Mouse (Mus musculus) retina, embryonic 14.5 days (tissue): ENCODE data around the gene Sesn1.

ENCODE experiments used
- DNase-seq: peaks from one replicate; pipeline ENCODE4 v3.0.0-alpha.2; 2015; ENCODE audit warnings: low spot score

The Sesn1 gene

GRCm38 (mm10) chr10:41871564-41871963, 61.8 kb downstream of the Sesn1 start:
- no peak for DNase-seq

- DNase-seq = no peak
Measured at GRCm38 (mm10) chr10:41875624-41876023, 65.9 kb downstream of the Sesn1 start.

- DNase-seq = no peak
Measured at GRCm38 (mm10) chr10:41878344-41878743, 68.6 kb downstream of the Sesn1 start.

GRCm38 (mm10) chr10:41879675-41880074, 69.9 kb downstream of the Sesn1 start:
- no peak for DNase-seq

- DNase-seq = no peak
Measured at GRCm38 (mm10) chr10:41880206-41880605, 70.5 kb downstream of the Sesn1 start.

GRCm38 (mm10) chr10:41880777-41881176, 71.0 kb downstream of the Sesn1 start:
- no peak for DNase-seq

GRCm38 (mm10) chr10:41881438-41881837, 71.7 kb downstream of the Sesn1 start:
- DNase-seq = peak; percentile 27

- no peak for DNase-seq
Measured at GRCm38 (mm10) chr10:41883741-41884575, 74.2 kb downstream of the Sesn1 start.

GRCm38 (mm10) chr10:41887080-41887821, 77.5 kb downstream of the Sesn1 start:
- DNase-seq = peak; percentile 98

- peak; percentile 52 for DNase-seq
Measured at GRCm38 (mm10) chr10:41888365-41888941, 78.7 kb downstream of the Sesn1 start.

GRCm38 (mm10) chr10:41889566-41889965, 79.8 kb downstream of the Sesn1 start:
- DNase-seq = no peak

- DNase-seq = no peak
Measured at GRCm38 (mm10) chr10:41890537-41890936, 80.8 kb downstream of the Sesn1 start.

- DNase-seq = no peak
Measured at GRCm38 (mm10) chr10:41891312-41891711, 81.6 kb downstream of the Sesn1 start.

GRCm38 (mm10) chr10:41893433-41894411, 84.0 kb downstream of the Sesn1 start:
- no peak for DNase-seq

- DNase-seq = no peak
Measured at GRCm38 (mm10) chr10:41896425-41896824, 86.7 kb downstream of the Sesn1 start.

GRCm38 (mm10) chr10:41896865-41897264, 87.1 kb downstream of the Sesn1 start:
- no peak for DNase-seq

GRCm38 (mm10) chr10:41901456-41901855, 91.7 kb downstream of the Sesn1 start:
- no peak for DNase-seq

GRCm38 (mm10) chr10:41901864-41902263, 92.1 kb downstream of the Sesn1 start:
- no peak for DNase-seq

GRCm38 (mm10) chr10:41907473-41907872, 97.7 kb downstream of the Sesn1 start:
- no peak for DNase-seq

GRCm38 (mm10) chr10:41907950-41908349, 98.2 kb downstream of the Sesn1 start:
- DNase-seq = no peak

- peak; percentile 23 for DNase-seq
Measured at GRCm38 (mm10) chr10:41908899-41909298, 99.2 kb downstream of the Sesn1 start.
